Mouse (Mus musculus): ENCODE data around the gene Tacr3. TPM values are rescaled to one million over a fixed set of nuclear protein-coding genes. Genes with fewer than 3 reads are reported as not detected.

The Tacr3 gene
- 0.40 and 0.79 TPM in 2 replicates for total RNA-seq (2012; rRNA removed)

DNA sequence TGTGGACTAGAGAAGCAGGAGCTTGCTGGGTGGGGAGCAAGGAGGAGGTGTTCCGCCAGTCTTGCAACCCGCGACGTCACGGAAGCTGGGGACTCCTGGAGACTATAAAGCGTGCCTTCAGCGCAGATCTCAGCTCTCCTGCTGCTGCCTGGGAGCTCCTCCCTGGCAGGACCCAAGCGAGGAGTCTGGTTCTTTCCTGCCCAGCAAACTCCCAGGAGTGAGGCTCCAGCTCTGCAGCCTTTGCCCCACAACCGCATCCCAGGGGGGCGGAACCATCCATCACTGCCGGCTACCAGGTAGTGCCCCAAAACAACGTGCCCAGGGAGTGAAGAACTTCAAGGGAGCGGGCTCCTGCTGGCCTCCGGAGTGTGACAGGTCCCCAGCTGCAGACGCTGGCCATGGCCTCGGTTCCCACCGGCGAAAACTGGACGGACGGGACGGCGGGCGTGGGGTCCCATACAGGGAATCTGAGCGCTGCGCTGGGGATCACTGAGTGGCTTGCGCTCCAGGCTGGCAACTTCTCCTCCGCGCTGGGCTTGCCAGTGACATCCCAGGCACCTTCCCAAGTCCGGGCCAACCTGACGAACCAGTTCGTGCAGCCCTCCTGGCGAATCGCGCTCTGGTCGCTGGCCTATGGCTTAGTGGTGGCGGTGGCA lies at the start of gene Tacr3:
Tacr3 (plus strand) TSS at position 133 of the 656 bp plus-strand sequence.
- TF ChIP-seq MAFK (IDR thresholded peaks at IDR 0.05; ENCODE audit: insufficient read depth, low read depth, low read length) (no peak), ZNF384 (IDR thresholded peaks at IDR 0.05; ENCODE audit: low read depth, low read length) (no peak), ZC3H11A (IDR thresholded peaks at IDR 0.05; ENCODE audit: borderline replicate concordance, low read depth, low read length) (no peak), CHD2 (IDR thresholded peaks at IDR 0.05; ENCODE audit: low read depth, low read length) (no peak), HCFC1 (IDR thresholded peaks at IDR 0.05; ENCODE audit: borderline replicate concordance, insufficient read depth, low read length) (no peak)
- H3K4me1 ChIP-seq (ENCODE audit: control insufficient read depth in 2 of 2, insufficient read depth in 2 of 2, low read length in 2 of 2, poor library complexity in 1 of 2) = no peaks in the 10 kb centered on the region
- DNase-seq (ENCODE audit: low read depth, low spot score) = peak; percentile 16
- in situ Hi-C loops (cut with MboI; ENCODE audit: low sequenced_read_pairs in 2 of 2, unreplicated experiment in 2 of 2) = no loop called here
- no peaks in the 10 kb centered on the region for H3K9me3 ChIP-seq (ENCODE audit: control insufficient read depth, insufficient read depth, low read depth, low read length)
- H3K9ac ChIP-seq (ENCODE audit: insufficient read depth, low read depth, low read length, poor library complexity, severe bottlenecking) = no peak within 1 kb of the TSS
- peak within 1 kb of the TSS; percentile 43 to 53 for H3K4me3 ChIP-seq (ENCODE audit: insufficient read depth in 1 of 2, low read depth in 1 of 2, low read length in 2 of 2, poor library complexity in 1 of 2, severe bottlenecking in 1 of 2)
- H3K36me3 ChIP-seq (ENCODE audit: control insufficient read depth, insufficient read depth, low read length, poor library complexity, severe bottlenecking) = no peaks in the 10 kb centered on the region
- no peak within 1 kb of the TSS for H3K27ac ChIP-seq (ENCODE audit: insufficient read depth, low read depth, low read length, poor library complexity, severe bottlenecking)

DNA sequence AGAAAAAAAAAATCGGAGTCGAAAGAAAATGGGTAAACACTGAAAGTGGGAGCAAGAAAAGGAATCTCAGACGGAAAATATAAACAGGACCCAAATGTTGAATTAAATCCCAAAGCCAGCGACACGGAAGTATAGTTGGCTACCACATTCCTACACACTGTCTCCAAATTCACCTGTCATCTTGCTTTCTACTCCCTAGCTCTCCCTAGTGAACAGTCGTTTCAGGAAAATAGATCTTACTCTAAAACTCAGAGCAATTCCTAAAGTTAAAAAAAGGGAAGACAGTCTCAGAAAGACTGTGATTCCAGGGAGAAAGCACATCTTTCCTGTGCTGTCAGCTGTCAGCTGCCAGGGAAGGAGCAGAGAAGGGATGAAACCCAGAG lies 324 bp upstream of the Tacr3 start:
- H3K9ac ChIP-seq (ENCODE audit: insufficient read depth, low read depth, low read length, poor library complexity, severe bottlenecking) = no peak overlapping the region
- in situ Hi-C loops (cut with MboI; ENCODE audit: low sequenced_read_pairs in 2 of 2, unreplicated experiment in 2 of 2) = no loop called here
- no peak for DNase-seq (ENCODE audit: low read depth, low spot score)
- peak overlapping the region in 1 of 2 experiments; percentile 53; a peak in 1 of 4 replicates for H3K4me3 ChIP-seq (ENCODE audit: insufficient read depth in 1 of 2, low read depth in 1 of 2, low read length in 2 of 2, poor library complexity in 1 of 2, severe bottlenecking in 1 of 2)
- no peaks in the 10 kb centered on the region for H3K9me3 ChIP-seq (ENCODE audit: control insufficient read depth, insufficient read depth, low read depth, low read length)
- no peak overlapping the region for H3K27ac ChIP-seq (ENCODE audit: insufficient read depth, low read depth, low read length, poor library complexity, severe bottlenecking)
- no peaks in the 10 kb centered on the region for H3K36me3 ChIP-seq (ENCODE audit: control insufficient read depth, insufficient read depth, low read length, poor library complexity, severe bottlenecking)
- no peak for TF ChIP-seq CHD2 (IDR thresholded peaks at IDR 0.05; ENCODE audit: low read depth, low read length)
- TF ChIP-seq MAFK (IDR thresholded peaks at IDR 0.05; ENCODE audit: insufficient read depth, low read depth, low read length) = no peak
- no peak for TF ChIP-seq HCFC1 (IDR thresholded peaks at IDR 0.05; ENCODE audit: borderline replicate concordance, insufficient read depth, low read length)
- no peak for TF ChIP-seq ZNF384 (IDR thresholded peaks at IDR 0.05; ENCODE audit: low read depth, low read length)
- no peak for TF ChIP-seq ZC3H11A (IDR thresholded peaks at IDR 0.05; ENCODE audit: borderline replicate concordance, low read depth, low read length)
- no peaks in the 10 kb centered on the region for H3K4me1 ChIP-seq (ENCODE audit: control insufficient read depth in 2 of 2, insufficient read depth in 2 of 2, low read length in 2 of 2, poor library complexity in 1 of 2)

DNA sequence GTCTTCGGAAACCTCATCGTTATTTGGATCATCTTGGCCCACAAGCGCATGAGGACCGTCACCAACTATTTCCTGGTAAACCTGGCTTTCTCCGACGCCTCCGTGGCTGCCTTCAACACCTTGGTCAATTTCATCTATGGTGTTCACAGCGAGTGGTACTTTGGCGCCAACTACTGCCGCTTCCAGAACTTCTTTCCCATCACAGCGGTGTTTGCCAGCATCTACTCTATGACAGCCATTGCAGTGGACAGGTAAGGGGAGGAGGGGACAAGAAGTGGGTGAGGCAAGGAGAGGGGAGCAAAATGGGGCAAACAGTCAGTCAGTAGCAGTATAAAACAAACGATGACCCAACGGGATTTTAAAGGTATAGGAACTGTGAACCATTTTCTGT lies 719 bp downstream of the Tacr3 start:
- no peak overlapping the region for H3K9ac ChIP-seq (ENCODE audit: insufficient read depth, low read depth, low read length, poor library complexity, severe bottlenecking)

DNA sequence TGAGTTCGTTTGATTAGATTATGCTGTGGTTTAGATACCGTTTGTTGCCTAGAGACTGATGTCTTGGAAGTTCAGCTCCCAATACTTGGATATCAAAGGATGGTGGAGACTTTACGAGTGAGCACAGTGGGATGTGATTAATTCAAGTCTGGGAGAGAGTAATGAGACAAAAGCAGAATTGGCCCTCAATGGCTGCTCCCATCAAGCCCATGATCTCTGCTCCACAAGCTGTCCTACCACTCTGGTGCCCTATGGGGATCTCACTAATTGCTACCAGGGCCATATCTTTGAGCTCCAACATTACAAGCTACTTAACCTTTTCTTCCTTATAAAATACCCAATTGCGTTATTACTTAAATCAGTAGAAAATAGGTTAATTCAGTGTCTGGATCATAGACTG lies 22.5 kb downstream of the Tacr3 start:
- TF ChIP-seq ZC3H11A (IDR thresholded peaks at IDR 0.05; ENCODE audit: borderline replicate concordance, low read depth, low read length) = no peak
- TF ChIP-seq ZNF384 (IDR thresholded peaks at IDR 0.05; ENCODE audit: low read depth, low read length) = no peak
- no peak for TF ChIP-seq CHD2 (IDR thresholded peaks at IDR 0.05; ENCODE audit: low read depth, low read length)
- no peak for TF ChIP-seq MAFK (IDR thresholded peaks at IDR 0.05; ENCODE audit: insufficient read depth, low read depth, low read length)
- H3K27ac ChIP-seq (ENCODE audit: insufficient read depth, low read depth, low read length, poor library complexity, severe bottlenecking) = no peak overlapping the region
- in situ Hi-C loops (cut with MboI; ENCODE audit: low sequenced_read_pairs in 2 of 2, unreplicated experiment in 2 of 2) = no loop called here
- H3K36me3 ChIP-seq (ENCODE audit: control insufficient read depth, insufficient read depth, low read length, poor library complexity, severe bottlenecking) = no peaks in the 10 kb centered on the region
- no peak for DNase-seq (ENCODE audit: low read depth, low spot score)
- H3K9me3 ChIP-seq (ENCODE audit: control insufficient read depth, insufficient read depth, low read depth, low read length) = no peaks in the 10 kb centered on the region
- no peak overlapping the region for H3K4me3 ChIP-seq (ENCODE audit: insufficient read depth in 1 of 2, low read depth in 1 of 2, low read length in 2 of 2, poor library complexity in 1 of 2, severe bottlenecking in 1 of 2)
- H3K9ac ChIP-seq (ENCODE audit: insufficient read depth, low read depth, low read length, poor library complexity, severe bottlenecking) = no peak overlapping the region
- H3K4me1 ChIP-seq (ENCODE audit: control insufficient read depth in 2 of 2, insufficient read depth in 2 of 2, low read length in 2 of 2, poor library complexity in 1 of 2) = no peaks in the 10 kb centered on the region

More for the DNA sequence above, 719 bp downstream of the Tacr3 start:
- H3K27ac ChIP-seq (ENCODE audit: insufficient read depth, low read depth, low read length, poor library complexity, severe bottlenecking) = no peak overlapping the region
- no peaks in the 10 kb centered on the region for H3K4me1 ChIP-seq (ENCODE audit: control insufficient read depth in 2 of 2, insufficient read depth in 2 of 2, low read length in 2 of 2, poor library complexity in 1 of 2)
- H3K4me3 ChIP-seq (ENCODE audit: insufficient read depth in 1 of 2, low read depth in 1 of 2, low read length in 2 of 2, poor library complexity in 1 of 2, severe bottlenecking in 1 of 2) = peak overlapping the region; percentile 43 to 53; a peak in 3 of 4 replicates
- H3K9me3 ChIP-seq (ENCODE audit: control insufficient read depth, insufficient read depth, low read depth, low read length) = no peaks in the 10 kb centered on the region
- in situ Hi-C loops (cut with MboI; ENCODE audit: low sequenced_read_pairs in 2 of 2, unreplicated experiment in 2 of 2) = no loop called here
- TF ChIP-seq ZC3H11A (IDR thresholded peaks at IDR 0.05; ENCODE audit: borderline replicate concordance, low read depth, low read length) (no peak), ZNF384 (IDR thresholded peaks at IDR 0.05; ENCODE audit: low read depth, low read length) (no peak), HCFC1 (IDR thresholded peaks at IDR 0.05; ENCODE audit: borderline replicate concordance, insufficient read depth, low read length) (no peak), CHD2 (IDR thresholded peaks at IDR 0.05; ENCODE audit: low read depth, low read length) (no peak), MAFK (IDR thresholded peaks at IDR 0.05; ENCODE audit: insufficient read depth, low read depth, low read length) (no peak)
- DNase-seq (ENCODE audit: low read depth, low spot score) = no peak
- no peaks in the 10 kb centered on the region for H3K36me3 ChIP-seq (ENCODE audit: control insufficient read depth, insufficient read depth, low read length, poor library complexity, severe bottlenecking)

Measured in ES-E14 (cell line).